Mouse (Mus musculus) kidney, embryonic 14.5 days (tissue): ENCODE results near the gene Opcml. TPM values are rescaled to one million over a fixed set of nuclear protein-coding genes. Genes with fewer than 3 reads are reported as not detected.

Experiments
- ATAC-seq: fragments of 200-750 bp; cut with Nextera tagmentation; 2 replicates; pipeline ENCODE4 v1.8.0; 2017; ENCODE audit warnings: moderate number of reproducible peaks, mild to moderate bottlenecking, moderate TSS enrichment, moderate library complexity; ENCODE audit not compliant: low FRiP score, low TSS enrichment
- H3K27ac ChIP-seq: fragments of 300-500 bp; sonication (generic); 2 replicates; pipeline ENCODE4 v1.5.1; 2014; ENCODE audit warnings: low read depth, mild to moderate bottlenecking, low read length, moderate library complexity, mixed read lengths
- H3K27me3 ChIP-seq: fragments of 300-500 bp; sonication (generic); 2 replicates; pipeline ENCODE4 v1.6.1; 2014; ENCODE audit warnings: mild to moderate bottlenecking, low read length; ENCODE audit not compliant: control insufficient read depth, insufficient read depth
- H3K36me3 ChIP-seq: fragments of 300-500 bp; sonication (generic); 2 replicates; pipeline ENCODE4 v1.6.1; 2014; ENCODE audit warnings: low read length, mixed read lengths; ENCODE audit not compliant: control insufficient read depth, insufficient read depth
- H3K4me1 ChIP-seq: fragments of 300-500 bp; sonication (generic); 2 replicates; pipeline ENCODE4 v1.6.1; 2014; ENCODE audit warnings: low read length, mixed read lengths; ENCODE audit not compliant: control insufficient read depth, insufficient read depth
- H3K4me2 ChIP-seq: fragments of 300-500 bp; sonication (generic); replicated peaks from 2 replicates; pipeline ENCODE4 v1.6.1; 2014; ENCODE audit warnings: low read depth, mild to moderate bottlenecking, low read length
- H3K4me3 ChIP-seq: fragments of 300-500 bp; sonication (generic); 2 replicates; pipeline ENCODE4 v1.5.1; 2014; ENCODE audit warnings: mild to moderate bottlenecking, low read length
- H3K9ac ChIP-seq: fragments of 300-500 bp; sonication (generic); 2 replicates; pipeline ENCODE4 v1.6.1; 2014; ENCODE audit warnings: low read depth, mild to moderate bottlenecking, low read length, moderate library complexity
- H3K9me3 ChIP-seq: fragments of 300-500 bp; sonication (generic); 2 replicates; pipeline ENCODE4 v1.6.1; 2016; ENCODE audit warnings: low read length; ENCODE audit not compliant: control insufficient read depth
- WGBS: fragments of 180-500 bp; shearing (Covaris S2); extraction: QIAGEN DNeasy Blood & Tissue Kit; methylation state at CpG from one replicate; pipeline ENCODE4 v1.1.7; 2014; 5-methylcytosine and 5-hydroxymethylcytosine counted together
- polyA plus RNA-seq: library from polyadenylated mRNA; unstranded; fragments of >200 nt; fragmentation: Nextera tagmentation; extraction: Ambion mirVana; gene quantifications from 2 replicates; pipeline ENCODE4 v1.2.1, GENCODE M21; 2014

The Opcml gene
- polyA plus RNA-seq, 1 experiment from 2014 or later: 1.9 TPM

DNA sequence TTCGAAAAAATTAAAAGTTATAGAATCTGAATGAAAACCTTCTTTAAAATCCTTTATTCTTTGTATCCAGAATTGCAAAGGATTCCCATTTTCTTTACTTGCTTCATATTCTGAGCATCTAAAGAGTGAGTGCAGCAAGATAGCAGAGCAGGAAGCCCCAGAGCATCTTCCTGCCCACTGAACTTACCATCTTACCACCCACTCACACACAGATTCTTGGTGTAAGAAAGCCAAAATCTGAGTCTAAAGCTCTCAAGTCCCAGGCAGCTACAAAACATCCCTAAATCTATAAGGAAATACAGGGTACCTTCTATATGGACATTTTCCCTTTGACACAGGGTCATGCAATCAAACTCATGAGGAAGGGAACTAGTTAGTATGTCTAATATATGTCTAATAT lies 973.6 kb downstream of the Opcml start:
- no peaks in the 10 kb centered on the region for H3K9me3 ChIP-seq
- no peak overlapping the region for H3K4me3 ChIP-seq
- no peak overlapping the region for H3K9ac ChIP-seq
- no peak overlapping the region for H3K4me2 ChIP-seq
- 91% methylated on average over 1 of the region's 1 CpGs for WGBS
- H3K27me3 ChIP-seq: no peaks in the 10 kb centered on the region
- H3K4me1 ChIP-seq: no peaks in the 10 kb centered on the region
- H3K36me3 ChIP-seq: no peaks in the 10 kb centered on the region
- ATAC-seq: no peak
- H3K27ac ChIP-seq: no peak overlapping the region

DNA sequence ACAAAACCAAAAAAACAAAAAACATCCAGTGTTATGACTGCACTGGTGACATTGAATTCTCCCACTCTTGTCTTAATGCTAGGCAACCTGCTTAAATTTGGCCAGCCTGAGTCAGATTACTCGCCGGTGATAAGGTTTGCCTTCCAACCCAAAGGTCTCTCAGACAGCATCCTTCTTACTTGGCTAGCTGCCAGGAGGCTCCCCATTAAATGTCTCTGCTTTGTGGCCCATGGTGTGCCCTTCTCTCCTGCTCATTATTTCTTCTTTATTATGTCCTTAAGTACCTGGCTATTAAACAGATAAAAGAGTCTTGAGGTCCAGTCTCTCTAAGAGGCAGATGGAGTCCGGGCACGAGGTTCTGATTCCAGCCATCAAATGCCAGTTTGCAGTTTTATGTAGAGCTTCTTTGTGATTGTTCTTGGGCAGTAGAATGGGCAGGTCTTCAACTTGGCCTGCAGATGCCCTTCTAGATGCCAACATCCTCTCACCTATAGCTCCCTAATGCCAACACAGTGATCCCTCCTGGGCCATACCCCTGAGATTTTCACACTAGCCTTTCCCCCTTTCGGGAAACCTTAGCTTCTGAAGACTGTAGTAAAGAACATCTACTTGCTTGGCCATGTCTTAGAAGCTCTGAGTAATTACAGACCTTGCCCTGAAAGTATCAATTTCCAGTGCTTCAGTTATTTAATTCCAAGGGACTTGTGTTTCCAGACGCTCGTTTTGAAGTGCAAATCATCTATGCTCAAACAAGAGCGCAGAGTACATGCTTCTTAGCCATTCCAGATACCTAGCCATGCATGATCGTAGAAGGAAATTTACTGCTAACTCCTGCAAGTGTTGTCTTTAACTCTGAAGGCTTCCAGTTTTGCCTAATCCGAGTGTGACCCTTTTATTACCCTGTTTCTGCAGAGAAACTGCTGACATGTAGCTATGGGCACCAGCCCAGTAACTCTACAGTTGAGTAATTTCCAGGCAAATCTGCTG lies 986.2 kb downstream of the Opcml start:
- 20% methylated on average over 10 of the region's 10 CpGs for WGBS
- Histone ChIP-seq H3K4me3 (no peak overlapping the region), H3K9ac (no peak overlapping the region), H3K27ac (no peak overlapping the region), H3K4me2 (no peak overlapping the region), H3K4me1 (peaks cover 6% of the 10 kb centered on the region; the same call in 1 of the 2 replicates), H3K36me3 (no peaks in the 10 kb centered on the region), H3K9me3 (no peaks in the 10 kb centered on the region; the same call in 1 of the 2 replicates), H3K27me3 (no peaks in the 10 kb centered on the region)
- ATAC-seq: peak; percentile 86

DNA sequence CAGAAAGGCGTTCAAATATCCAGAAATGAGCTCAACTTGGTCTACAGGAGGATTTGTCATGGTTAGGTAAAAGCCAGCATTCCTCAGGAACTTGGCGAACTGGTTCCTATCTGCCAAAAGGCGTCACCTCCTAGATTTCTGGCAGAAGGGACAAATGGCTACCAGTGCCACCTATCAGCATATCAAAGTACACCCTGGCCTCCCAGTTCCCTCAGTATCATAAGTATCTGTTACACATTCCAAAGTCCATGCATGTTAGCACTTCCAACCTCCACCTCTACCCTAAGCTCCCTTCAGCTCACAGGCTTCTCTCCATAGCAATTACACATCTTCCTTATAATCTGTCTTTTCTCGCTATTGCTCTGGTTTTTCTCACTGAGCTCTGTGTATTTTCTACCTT lies 993.3 kb downstream of the Opcml start:
- ATAC-seq: no peak
- 62% methylated on average over 4 of the region's 4 CpGs for WGBS
- H3K36me3 ChIP-seq: no peaks in the 10 kb centered on the region
- H3K4me1 ChIP-seq: no peaks in the 10 kb centered on the region
- no peak overlapping the region for H3K9ac ChIP-seq
- no peaks in the 10 kb centered on the region for H3K9me3 ChIP-seq
- H3K4me2 ChIP-seq: no peak overlapping the region
- H3K4me3 ChIP-seq: no peak overlapping the region
- no peak overlapping the region for H3K27ac ChIP-seq
- H3K27me3 ChIP-seq: no peaks in the 10 kb centered on the region

DNA sequence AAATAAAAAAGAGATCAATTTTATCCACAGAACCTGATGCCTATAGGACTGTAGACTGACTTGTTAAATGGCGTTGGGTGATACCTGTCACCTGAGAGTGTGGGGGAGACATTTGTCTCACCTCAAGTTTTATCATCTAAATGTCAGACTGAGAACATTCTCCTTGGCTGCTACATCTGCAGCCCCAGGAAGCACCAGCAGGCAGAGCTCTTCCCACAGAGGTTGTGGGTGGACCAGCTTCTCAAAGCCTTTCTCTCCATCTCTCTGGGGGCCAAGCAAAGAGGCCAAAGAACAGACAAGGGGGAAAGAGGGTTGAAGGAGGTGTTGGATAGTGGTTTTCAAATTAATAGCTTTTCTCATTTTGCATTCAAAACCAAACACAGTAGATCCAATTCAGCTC lies 998.9 kb downstream of the Opcml start:
- Histone ChIP-seq H3K27me3 (no peaks in the 10 kb centered on the region), H3K9me3 (no peaks in the 10 kb centered on the region; the same call in 1 of the 2 replicates), H3K9ac (no peak overlapping the region), H3K4me3 (no peak overlapping the region), H3K36me3 (no peaks in the 10 kb centered on the region), H3K27ac (no peak overlapping the region), H3K4me2 (no peak overlapping the region), H3K4me1 (no peaks in the 10 kb centered on the region)
- no peak for ATAC-seq
- WGBS: 76% methylated on average over 1 of the region's 1 CpGs

DNA sequence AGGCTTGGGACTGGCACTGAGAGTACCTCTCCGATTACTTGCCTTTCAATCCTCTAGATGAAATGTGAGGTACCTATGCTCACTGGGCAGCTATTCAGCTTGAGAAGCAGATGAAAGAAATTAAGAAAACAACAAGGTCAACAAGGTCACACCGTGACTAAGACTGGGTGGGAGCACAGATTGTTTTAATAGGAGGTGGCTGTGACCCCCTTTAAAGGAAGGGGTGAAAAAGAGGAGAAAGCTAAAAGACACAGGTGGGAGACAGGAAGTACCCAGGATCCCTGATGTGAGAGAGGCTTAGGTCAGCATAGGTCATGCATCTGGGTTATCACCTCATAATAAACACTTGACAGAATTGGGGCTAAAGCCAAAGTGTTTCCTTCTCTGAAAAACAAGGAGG lies 1009.5 kb downstream of the Opcml start:
- Histone ChIP-seq H3K36me3 (no peaks in the 10 kb centered on the region), H3K27me3 (no peaks in the 10 kb centered on the region), H3K4me2 (no peak overlapping the region), H3K4me1 (no peaks in the 10 kb centered on the region), H3K27ac (no peak overlapping the region), H3K9me3 (no peaks in the 10 kb centered on the region), H3K4me3 (no peak overlapping the region), H3K9ac (no peak overlapping the region)
- ATAC-seq: no peak
- 16% methylated on average over 2 of the region's 2 CpGs for WGBS

DNA sequence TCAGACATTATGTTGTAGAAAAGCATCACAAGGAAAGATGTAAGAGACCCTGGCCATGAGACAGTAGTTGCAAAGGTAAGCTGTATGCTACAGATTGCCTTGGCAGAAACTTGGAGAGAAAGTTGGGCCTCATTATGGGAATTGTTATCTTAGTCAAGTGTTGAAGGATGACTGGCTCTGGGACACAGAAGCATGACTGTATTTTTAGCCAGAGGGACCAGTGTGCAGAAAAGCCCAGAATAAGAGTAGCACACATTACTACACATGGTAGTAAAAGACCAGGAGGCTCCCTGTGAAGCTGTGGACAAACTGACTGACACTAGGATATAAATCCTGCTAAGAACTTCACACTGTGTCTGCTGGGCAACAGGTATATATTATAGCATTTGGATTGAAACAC lies 1016.1 kb downstream of the Opcml start:
- no peak overlapping the region for H3K4me3 ChIP-seq

DNA sequence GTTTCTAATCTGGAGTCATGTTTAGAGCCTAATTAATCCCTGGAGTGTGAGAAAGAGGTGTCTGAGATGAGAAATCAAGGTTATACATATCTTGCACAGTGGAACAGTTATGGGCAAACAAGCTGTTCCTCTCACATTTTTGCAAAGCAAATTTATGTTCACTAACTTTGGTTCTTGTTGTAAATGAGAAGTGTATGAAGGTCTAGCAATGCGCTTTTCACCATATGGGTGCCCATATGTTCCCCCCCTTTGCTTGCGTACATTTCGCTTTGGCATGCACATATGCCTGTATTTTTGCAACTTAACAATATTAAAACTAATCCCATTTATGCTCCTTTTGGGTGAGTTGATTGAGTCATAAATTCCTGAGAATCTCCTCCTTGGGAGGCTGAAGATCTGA lies 1031.5 kb downstream of the Opcml start:
- H3K9me3 ChIP-seq: no peaks in the 10 kb centered on the region
- H3K9ac ChIP-seq: no peak overlapping the region
- no peak for ATAC-seq
- H3K36me3 ChIP-seq: no peaks in the 10 kb centered on the region
- H3K4me1 ChIP-seq: no peaks in the 10 kb centered on the region
- H3K27ac ChIP-seq: no peak overlapping the region
- H3K4me2 ChIP-seq: no peak overlapping the region
- no peaks in the 10 kb centered on the region for H3K27me3 ChIP-seq
- no peak overlapping the region for H3K4me3 ChIP-seq
- WGBS: 90% methylated on average over 3 of the region's 3 CpGs

More for the DNA sequence above, 1016.1 kb downstream of the Opcml start:
- H3K27me3 ChIP-seq: no peaks in the 10 kb centered on the region
- H3K36me3 ChIP-seq: no peaks in the 10 kb centered on the region
- H3K27ac ChIP-seq: no peak overlapping the region
- no peak overlapping the region for H3K4me2 ChIP-seq
- H3K9ac ChIP-seq: no peak overlapping the region
- no peak for ATAC-seq
- H3K9me3 ChIP-seq: no peaks in the 10 kb centered on the region
- no peaks in the 10 kb centered on the region for H3K4me1 ChIP-seq

DNA sequence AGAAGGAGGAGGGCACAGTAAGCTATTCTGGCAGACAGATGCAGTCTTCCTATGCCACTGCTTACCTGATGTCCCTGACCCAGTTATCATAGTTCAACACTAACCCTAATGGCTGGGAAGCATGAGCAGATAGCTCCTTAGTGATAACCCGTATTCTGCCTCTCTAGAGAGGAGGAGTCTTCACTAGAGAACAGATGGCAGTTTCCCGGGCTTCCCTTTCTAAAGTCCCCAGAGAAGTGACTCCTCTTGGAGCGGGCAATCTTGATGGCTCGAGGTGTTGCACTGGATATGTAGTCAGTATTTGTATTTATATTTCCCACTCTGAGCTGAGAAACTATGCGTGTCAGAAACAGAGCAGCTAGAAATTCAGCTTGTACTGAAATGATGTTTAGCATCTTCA lies 1031.9 kb downstream of the Opcml start:
- H3K4me3 ChIP-seq: no peak overlapping the region
- no peaks in the 10 kb centered on the region for H3K9me3 ChIP-seq
- no peak for ATAC-seq
- H3K4me2 ChIP-seq: no peak overlapping the region
- H3K27ac ChIP-seq: no peak overlapping the region
- no peaks in the 10 kb centered on the region for H3K36me3 ChIP-seq
- 75% methylated on average over 5 of the region's 5 CpGs for WGBS
- H3K9ac ChIP-seq: no peak overlapping the region
- H3K4me1 ChIP-seq: no peaks in the 10 kb centered on the region
- H3K27me3 ChIP-seq: no peaks in the 10 kb centered on the region

DNA sequence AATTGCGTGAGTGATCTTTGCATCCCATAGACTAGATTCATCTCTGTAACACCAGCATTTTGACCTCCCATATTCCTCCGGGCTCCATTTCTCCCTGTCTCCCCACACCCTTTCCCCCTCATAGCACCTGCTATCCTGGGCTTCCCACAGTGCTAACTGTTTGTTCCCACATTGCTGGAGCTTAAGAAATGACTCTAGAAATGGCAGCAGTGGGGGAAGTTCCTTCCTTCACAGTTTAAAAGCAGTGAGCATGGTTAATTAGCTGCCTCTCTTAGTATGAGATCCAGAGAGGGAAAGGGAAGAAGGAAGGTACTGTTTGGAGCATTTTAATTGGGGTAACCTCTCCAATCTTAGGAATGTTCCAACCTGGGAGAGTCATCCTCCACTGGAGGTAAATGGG lies 1035.2 kb downstream of the Opcml start:
- Histone ChIP-seq H3K9ac (no peak overlapping the region), H3K4me3 (no peak overlapping the region), H3K9me3 (no peaks in the 10 kb centered on the region), H3K4me1 (no peaks in the 10 kb centered on the region), H3K36me3 (no peaks in the 10 kb centered on the region), H3K27ac (no peak overlapping the region), H3K27me3 (no peaks in the 10 kb centered on the region), H3K4me2 (no peak overlapping the region)
- WGBS: 96% methylated on average over 2 of the region's 2 CpGs
- no peak for ATAC-seq
